Mouse (Mus musculus) layer of hippocampus, adult 11-12 months (tissue): ENCODE measurements around the gene Krt26.

Experiments used
- DNase-seq: peaks from one replicate; pipeline ENCODE4 v3.0.0; 2022; ENCODE audit warnings: low spot score

The Krt26 gene

DNA sequence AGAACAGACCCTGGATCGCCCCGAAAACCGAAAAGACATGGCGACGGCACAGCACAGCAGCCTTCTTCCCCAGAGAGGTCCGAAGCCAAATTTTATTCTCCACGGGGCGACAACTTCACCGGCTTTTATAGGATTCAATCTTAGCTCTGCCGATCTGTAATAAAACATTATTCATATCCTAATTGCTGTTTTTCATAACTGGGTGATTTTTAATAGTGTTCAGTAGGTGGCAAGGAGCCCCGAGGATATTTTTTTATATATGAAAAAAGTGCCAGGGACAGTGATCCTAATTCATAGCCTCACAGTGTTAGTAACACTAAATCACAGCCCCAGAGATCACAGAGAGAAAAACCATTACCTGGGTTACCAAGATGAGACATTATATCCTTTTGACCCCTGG is at the start of gene Krt26:
Gene Krt26 (minus strand): TSS at position 101 of the 400 bp plus-strand sequence.
- no peak for DNase-seq

DNA sequence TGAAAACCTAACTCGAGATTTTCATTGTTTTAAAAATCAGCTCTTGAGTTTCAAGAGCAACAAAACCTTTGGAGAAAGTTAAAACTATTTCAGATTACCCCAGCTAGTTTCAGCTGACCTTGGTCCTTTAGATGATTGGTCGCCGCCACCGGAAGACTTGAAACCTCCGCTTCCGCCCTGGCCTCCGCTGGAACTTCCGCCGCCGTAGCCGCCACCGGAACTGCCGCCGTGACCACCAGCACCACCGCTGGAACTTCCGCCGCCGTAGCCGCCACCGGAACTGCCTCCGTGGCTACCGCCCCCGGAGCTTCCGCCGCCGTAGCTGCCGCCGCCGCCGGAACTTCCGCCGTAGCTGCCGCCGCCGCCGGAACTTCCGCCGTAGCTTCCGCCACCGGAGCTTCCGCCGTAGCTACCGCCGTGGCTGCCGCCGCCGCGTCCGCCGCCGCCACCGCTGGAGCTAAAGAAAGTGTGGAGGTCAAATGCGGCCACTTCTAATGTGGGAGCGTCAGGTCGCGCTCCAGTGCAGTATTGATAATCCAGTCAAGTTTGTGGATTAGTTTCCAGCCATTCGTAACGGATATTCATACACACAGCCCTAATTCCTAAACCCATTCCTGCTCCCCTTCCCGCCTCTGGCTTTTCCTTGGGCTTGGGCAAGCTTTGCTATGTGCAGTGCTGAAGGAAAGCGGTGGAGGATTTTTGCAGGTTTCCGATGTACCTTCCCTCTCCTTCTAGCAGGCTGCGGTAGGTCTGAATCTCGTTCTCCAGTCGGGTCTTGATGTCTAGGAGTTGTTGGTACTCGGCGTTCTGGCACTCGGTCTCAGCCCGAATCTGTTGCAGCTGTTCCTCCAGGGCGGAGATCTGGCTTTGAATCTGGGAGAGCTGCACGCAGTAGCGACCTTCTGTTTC is 48.3 kb upstream of the Krt26 start:
- DNase-seq, result peak; percentile 87

DNA sequence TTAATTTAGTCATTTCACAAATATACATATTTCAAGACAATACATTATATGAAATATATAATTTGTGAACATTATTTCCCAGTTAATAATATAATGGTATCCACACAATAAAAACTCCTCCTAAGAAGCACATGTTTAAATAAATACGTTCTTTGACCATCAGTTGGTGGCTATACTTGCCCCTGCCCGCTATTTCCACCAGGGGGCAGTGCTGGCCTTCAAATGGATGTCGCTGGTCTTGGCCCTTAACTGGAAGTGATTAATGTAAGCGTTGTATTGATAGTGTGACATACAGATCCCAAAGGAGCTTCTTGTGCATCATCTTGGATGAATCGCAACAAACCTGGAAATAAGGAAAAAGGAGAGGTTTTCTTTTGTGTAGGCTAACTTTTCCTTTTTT is 41.8 kb upstream of the Krt26 start:
- DNase-seq, result peak; percentile 76

DNA sequence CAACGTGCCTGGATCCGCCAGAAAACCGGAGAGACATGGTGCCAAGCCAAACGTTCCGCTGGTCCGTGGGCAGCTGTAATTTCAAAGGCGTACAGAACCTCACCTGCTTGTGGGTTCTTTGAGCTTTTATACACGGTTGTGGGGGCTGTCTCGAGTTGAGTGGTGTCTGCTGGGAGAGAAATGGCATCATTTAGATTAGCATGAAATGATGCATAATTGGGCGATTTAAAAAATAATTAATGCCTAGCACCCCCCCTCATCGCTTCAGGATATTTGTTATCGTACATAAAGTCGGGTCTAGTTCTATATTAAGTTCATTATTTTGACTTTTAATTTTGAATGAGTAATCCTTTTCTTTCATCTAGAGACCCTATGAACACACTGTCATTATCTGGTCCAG is 37.0 kb upstream of the Krt26 start, which contains the start of gene Krt28:
Gene Krt28 (minus strand): TSS at position 101 of the 400 bp plus-strand sequence.
- DNase-seq, result no peak

DNA sequence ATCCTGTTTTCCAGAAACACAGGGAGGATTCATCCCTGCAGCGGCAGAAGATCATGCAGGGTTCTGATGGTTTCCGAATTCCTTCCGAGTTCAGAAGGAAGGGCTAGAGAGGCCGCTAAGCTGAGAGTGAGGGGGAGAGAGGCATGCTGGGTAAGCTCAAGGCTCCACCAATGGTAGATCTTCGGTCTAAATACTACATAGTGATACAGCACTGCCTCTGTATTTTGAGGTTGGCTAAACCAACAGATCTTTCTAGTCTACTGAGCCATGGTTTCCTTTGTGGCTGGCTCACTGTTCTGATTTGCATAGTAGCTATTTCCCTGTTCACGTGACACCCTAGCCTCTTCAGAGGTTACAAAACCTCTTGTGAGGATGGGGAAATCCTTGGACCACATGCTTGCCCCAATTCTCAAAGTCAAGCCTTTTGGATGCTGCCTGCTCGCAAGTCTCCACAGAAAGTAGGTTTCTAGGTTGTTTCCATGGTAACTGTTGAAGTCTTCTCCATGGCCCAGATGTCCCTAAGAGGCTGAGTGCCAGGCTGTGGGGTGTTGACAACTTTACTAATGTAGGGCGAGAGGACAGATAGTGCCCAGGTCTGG is 32.2 kb upstream of the Krt26 start:
- DNase-seq, result peak; percentile 33

DNA sequence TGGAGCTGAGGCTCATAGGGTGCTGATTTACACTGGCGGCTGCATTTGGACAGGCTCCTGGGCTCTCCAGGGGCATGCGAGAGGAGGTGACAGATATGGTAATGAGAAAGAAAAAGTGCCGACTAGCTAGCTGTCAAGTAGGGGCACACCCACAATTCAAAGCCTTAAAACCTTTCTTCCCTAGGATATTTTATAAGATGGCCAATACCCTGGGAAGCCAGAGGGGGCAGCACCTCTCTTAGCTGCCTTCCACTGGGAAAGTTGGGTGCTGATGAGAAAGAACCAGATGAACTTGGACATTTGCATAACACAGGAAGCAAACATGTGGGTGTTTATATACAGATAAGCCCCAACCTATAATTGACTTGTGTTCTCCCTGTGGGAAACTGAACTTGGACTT is 31.5 kb upstream of the Krt26 start:
- DNase-seq, result no peak

DNA sequence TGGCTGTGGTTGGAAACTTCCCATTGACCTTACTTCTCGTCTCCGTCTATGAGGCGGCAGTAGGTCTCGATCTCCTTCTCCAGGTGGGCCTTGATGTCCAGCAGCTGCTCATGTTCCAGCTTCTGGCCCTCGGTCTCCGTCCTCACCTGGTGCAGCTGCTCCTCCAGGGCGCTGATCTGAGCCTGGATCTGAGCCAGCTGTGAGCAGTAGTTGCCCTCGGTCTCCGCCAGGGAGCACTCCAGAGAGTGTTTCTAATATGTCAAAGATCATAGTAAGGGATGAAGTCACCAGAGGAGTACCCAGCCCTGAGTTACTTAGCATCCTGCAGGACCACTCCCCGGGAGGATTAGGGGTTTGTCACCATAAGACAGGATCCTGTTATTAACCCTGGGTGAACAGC is 29.0 kb upstream of the Krt26 start:
- DNase-seq, result no peak

DNA sequence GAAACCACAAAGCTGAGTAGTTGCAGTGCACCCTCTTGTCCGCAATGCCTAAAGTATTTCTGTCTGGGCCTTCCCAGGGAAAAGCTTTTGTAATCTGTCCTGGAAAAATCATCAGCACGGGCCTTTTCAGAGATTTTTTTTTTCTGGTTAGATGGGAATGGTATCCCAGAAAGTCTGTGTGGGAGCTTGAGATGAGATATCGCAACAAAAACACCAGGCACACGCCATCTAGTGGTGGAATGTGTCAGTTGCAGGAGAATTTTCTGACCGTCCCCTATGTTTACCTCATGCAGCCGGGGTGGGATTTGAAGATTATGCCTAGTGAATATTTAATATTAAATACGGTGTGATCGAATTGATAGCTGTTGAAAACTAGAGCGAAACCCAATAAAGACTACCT is 26.6 kb upstream of the Krt26 start:
- DNase-seq, result peak; percentile 58

DNA sequence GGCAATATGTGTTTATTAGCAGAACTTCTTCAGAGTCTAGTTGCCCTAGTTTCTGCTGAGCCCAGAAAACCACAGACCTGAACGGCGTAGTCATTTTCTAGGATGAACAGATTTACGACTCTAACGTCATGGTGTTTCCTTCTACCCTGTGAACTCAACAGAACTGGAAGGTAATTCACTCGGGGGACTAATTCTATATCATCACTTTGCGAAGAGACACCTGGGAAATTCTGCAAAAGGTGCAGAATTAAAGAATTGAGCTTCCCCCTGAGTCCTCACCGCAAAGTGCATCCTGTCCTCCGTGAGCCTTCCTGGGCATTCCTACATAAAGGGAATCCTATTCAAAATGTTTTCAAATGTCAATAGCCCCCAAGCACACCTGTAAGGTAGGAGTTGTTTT is 23.7 kb upstream of the Krt26 start:
- no peak for DNase-seq

DNA sequence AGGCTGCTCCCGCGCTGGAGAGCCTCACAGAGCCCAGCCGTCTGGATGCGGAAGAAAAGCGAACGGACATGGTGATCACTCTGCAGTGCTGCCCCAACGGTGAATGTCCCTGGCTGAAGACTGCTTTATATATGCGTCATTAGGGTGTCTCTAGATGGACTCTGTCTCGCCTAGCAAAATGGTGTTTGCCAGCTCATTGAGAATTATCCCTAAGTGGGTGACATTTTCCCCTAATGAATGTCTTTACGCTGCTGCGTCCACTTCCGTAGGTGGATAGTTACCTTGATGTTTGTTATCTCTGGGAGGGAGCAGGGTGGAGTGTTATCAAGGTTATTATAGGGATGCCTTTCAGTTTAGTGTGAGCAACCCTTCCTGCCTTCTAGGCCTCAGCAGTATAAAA is 13.2 kb upstream of the Krt26 start, which contains the start of gene Krt27:
Gene Krt27 (minus strand): TSS at position 101 of the 400 bp plus-strand sequence.
- no peak for DNase-seq

DNA sequence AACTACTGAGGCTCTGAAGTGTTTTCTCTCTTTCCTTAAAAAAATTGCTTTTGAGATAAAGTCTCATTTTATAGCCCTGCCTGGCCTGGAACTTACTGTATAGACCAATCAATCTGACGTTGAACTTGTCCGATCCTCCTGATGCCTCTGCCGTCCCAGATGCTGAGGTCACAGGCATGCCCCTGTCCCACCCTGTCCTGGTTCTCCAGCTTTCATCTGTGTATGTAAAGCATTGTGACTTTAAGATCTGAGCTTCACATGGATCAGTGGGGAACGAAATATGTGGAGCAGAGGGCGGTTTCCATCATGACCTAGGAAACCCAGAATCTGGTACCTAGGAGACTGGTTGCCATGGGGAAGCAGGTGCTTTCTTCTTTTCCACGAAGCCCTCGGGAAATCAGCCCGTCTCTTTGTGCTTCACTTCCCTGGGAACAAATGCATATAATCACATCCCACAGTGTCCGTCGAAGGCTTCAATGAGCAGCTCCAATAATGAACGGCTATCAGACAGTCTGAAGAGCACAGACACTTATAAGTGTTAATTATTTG is 1.6 kb upstream of the Krt26 start:
- no peak for DNase-seq

DNA sequence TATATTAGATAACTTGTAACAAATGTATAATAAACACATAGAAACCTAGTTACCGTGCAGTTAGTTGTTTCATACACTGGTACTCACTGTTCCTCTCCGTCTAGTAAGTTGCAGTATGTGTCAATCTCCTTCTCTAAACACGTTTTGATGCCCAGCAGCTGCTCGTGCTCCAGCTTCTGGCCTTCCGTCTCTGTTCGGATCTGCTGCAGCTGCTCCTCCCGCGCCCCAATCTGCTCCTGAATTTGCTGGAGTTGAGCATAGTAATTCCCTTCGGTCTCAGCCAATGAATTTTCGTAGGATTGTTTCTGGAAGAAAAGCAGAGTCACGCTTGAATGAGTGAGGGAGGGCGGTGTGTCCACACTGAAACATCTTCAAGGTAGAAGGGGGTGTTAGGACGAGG is 4.3 kb downstream of the Krt26 start:
- peak; percentile 76 for DNase-seq

DNA sequence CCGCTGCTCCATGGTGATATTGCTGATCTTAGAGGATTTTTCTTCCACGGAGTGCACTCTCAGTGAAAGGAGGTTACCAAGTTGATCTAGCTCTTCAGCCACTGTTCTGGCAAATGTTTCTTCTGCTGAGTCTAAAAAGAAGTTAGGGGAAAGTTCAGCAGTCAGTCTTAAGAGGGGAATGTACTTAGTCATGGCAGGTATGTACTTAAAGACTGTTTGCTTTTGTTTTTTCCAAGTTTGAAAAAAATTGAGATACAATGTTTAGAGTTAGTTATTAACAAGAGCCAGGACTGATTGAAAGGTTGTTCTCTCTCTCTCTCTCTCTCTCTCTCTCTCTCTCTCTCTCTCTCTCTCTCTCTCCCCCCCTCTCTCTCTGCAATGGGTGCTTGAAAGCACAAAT is 8.1 kb downstream of the Krt26 start:
- DNase-seq, result no peak

DNA sequence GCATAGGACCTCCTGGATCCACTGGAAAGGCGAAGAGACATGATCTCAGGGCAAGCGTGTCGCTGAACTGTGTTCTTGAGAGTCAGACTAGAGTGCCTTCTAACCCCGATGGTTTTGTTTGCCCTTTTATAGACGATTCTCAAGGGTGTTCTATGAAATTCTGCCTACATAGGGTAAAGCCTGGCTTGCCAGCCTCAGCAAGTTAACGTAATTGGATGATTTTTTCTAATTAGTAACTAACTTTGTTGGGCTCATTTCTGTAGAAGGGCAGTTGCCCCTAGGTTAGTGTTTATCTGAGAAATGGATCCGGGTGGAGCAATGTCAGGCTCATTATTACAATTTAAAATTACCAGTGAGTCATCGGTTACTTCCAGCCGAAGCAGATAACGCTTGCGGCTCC is 14.9 kb downstream of the Krt26 start, which contains the start of gene Krt25:
Gene Krt25 (minus strand): TSS at position 101 of the 400 bp plus-strand sequence.
- no peak for DNase-seq

DNA sequence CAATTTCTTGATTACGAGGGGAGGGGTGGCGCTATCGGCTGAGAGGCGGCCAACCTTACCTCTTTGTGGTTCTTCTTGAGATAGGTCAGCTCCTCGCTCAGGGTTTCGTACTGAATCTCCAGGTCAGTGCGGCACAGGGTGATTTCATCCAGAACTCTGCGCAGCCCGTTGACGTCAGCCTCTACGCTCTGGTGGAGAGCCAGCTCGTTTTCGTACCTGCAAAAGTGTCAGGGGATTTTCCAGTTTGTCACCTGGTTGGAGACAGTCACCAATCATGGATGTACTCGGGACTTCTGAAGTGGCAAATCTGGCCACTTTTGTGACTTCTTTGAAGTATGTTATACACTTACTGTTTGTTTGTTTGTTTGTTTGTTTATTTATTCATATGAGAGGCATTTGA is 16.7 kb downstream of the Krt26 start:
- DNase-seq, result no peak

DNA sequence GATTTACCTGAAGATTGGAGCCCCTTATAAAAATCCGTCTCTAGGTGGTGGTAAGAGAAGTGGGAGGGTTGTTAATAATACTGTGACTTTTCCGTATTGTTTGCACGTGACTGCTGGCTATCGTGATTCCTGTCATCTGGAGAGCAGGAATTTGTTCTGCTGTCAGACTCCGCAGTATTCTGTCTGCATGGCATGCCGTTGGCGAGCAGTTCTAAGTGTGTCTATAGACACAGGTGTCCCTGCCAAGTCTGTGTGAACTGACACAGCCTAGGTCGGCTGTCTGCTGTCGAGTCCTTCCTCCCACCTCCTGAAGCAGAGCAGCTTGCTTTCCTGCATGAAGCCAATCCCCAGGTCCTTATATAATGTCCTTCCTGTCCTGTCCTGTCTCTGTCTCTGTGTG is 18.6 kb downstream of the Krt26 start:
- DNase-seq, result no peak

DNA sequence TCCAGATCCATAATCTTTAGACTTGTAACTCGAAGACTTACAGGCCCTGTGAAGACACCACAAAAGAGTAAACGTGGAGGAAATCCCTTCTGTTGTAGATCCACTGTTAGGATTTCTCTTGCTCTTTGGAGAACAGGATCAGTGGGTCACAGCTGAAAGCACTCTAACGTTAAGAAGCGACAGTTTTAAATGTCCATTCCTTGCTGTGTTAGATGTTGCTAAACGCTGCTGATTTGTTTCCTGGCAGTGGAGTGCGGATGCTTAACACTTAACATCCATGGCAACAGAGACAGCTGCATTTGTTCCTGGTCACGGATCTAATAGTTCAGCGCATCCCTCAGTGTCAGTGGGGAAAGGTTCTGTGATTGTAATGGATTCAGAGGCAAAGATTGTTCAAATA is 21.2 kb downstream of the Krt26 start:
- DNase-seq, result no peak

DNA sequence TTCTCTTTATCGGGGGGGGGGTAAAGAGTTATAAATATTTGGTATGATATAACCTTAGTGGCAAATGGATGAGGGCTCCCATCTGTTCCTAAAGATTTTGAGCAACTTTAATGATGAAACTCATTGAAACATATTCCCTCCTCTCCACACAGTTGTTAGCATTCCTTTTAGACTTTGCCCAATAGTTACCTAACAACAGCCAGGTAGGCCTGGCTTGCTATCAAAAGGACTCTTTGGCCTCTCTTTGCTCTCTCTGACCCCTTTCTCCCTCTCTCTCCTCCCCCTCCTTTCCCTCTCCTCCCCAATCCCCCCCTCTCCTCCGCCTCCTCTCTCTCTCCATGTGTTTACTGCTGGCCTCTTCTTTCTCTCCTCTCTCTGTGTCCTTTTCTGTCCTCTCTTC is 23.2 kb downstream of the Krt26 start:
- no peak for DNase-seq

DNA sequence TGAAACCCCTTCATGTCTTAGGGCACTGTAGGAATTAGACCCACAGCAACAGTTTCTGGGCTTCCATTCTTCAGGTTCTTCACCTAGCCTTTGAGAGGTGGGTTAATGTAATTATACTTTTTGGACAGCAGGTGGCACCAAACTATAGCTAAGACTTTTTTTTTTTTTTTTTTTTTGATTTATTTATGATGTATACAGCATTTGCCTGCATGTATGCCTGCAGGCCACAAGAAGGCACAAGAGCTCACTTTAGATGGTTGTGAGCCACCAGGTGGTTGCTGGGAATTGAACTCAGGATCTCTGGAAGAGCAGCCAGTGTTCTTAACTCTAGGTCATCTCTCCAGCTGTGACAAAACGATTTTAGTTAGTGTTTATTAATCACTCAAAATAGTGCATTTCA is 26.9 kb downstream of the Krt26 start:
- DNase-seq, result no peak

DNA sequence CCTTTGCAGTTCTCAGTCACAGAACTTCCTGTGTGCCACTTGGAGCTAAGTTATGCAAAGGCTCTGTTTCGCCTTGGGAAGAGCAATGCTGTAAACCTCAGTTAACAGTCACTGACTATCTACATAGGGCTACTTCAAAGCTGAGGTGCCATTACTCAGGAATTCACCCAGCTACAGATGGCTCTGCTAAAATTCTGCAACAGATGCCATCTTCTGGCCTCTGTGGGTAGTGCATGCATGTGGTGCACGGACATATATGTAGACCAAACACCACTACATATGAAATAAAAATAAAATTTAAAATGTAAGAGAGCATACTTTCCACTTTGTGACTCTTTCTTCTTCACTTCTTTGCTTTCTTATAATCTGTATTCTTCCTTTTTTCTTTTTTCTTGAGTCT is 30.2 kb downstream of the Krt26 start:
- DNase-seq, result peak; percentile 75

DNA sequence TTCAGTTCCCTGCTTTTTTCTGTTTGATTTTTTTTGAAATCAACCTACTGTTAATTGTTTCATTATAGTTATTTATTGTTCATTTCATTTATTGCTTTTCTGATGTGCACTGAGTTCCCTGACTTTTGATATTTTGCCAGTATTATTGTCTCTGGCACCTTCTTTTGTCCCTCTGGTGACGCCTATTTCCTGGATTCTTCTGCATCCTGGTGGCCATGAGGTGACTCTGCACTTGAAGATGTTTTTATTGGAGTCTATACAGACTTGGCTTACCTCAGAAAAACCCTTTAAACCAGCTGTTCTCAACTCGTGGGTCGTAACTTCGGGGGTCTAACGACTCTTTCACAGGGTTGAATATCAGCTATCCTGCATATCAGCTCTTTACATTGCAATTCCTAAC is 42.7 kb downstream of the Krt26 start:
- no peak for DNase-seq

DNA sequence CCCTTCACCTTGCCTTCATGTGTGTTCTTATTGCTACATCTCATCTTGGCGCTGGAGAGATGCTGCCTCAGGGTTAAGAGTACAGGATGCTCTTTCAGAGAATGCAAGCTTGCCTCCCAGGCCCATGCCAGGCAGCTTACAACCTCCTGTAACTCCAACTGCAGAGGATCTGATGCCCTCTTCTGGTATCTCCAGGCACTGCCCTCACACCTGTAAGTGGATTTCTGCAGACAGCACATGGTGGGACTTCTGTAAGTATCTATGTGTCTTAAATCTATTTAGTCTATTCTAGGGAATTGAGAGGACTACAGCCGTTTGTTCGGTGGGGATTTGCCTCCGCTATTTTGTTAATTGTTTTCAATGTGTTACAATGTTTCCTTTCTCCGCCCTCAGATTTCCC is 44.9 kb downstream of the Krt26 start:
- peak; percentile 39 for DNase-seq

DNA sequence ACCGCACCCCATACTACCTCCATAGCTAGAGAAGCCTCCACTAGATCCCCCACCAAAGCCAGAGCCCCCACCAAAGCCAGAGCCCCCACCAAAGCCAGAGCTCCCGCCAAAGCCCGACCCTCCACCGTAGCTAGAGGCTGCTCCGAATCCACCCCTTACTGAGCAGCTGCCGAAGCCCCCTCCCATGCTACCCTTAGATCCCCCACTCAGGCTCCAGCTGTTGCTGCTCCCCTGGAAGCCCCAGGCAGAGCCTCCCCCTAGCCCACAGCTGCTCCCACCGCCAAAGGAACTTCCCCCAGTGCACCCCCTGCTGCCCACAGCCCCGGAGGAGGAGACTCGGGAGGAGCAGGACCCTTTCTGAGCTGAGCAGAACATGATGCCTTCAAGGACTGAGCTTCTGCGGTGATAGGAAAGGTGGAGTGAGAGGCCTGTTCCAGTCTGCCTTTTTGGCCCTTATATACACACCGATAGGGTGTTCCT is 52.9 kb downstream of the Krt26 start, which contains the start of gene Krt24:
Gene Krt24 (minus strand): TSS at position 430 of the 480 bp plus-strand sequence.
- no peak for DNase-seq
